In the genomic region with DNA sequence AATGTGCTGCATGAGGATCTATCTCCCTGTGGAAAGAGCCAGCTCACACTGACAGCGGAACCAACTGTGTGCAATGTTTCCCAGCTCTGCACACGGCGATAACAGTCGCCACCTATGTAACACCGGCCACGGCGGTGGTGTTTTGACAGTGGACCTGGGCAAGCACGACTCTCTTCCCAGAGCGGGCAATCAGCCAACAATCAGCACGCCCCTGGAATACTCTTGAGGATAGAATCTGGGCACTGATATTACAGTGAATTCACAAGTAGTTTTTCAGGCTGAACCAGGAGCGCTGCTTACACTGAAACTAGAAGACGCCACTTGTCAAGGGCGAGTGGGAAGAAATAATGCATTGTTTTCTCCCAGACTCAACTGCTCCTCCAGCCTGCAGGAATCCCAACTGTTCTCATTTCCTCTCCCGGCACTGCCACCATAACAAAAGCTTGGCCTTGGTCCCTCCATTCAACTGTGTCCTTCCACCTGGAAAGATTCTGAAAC, we compare ENCODE assay signal across 9 mouse cellular contexts.
DNase-seq lines count a peak whose midpoint lies in the region; ATAC-seq lines count a peak whose summit lies in the region.
"Had no signal": no experiment of that assay in that cellular context is flagged by ENCODE, and none has a peak within 500 bp of the region (broad histone marks: within the 10 kb centered on the region; RNA-seq: fewer than 3 reads in every experiment).

No protein-coding gene starts in this region.

- intact Hi-C loops in gastrocnemius, postnatal 14 days (cut with DNase I; ENCODE audit: low total_unique reads) = no loop called here
- intact Hi-C loops in gastrocnemius, postnatal 36 days (cut with DNase I) = no loop called here

- DNase-seq in gastrocnemius, postnatal 14 days = peak; percentile 14
- DNase-seq in gastrocnemius, postnatal 36 days = no peak
- DNase-seq in MN1 (ENCODE audit: low spot score) = peak; percentile 45

- peak overlapping the region; percentile 77; the same call in 1 of the 2 replicates for H3K27ac ChIP-seq in embryonic facial prominence, embryonic 13.5 days
- peak overlapping the region; percentile 60; the same call in 1 of the 2 replicates for H3K27ac ChIP-seq in intestine, embryonic 16.5 days (ENCODE audit: low read length)
- H3K27ac ChIP-seq in stomach, embryonic 14.5 days (ENCODE audit: low read length) = peak overlapping the region; percentile 55
- H3K27ac ChIP-seq: neural tube, embryonic 13.5 days had no signal

- WGBS in embryonic facial prominence, embryonic 13.5 days = 50% methylated on average over 14 of the region's 14 CpGs
- WGBS in intestine, embryonic 16.5 days = 43% methylated on average over 14 of the region's 14 CpGs
- 64% methylated on average over 14 of the region's 14 CpGs for WGBS in stomach, embryonic 14.5 days

- H3K36me3 ChIP-seq in embryonic facial prominence, embryonic 13.5 days = no peaks in the 10 kb centered on the region
- no peaks in the 10 kb centered on the region for H3K36me3 ChIP-seq in intestine, embryonic 16.5 days (ENCODE audit: control insufficient read depth, insufficient read depth, low read length)
- no peaks in the 10 kb centered on the region for H3K36me3 ChIP-seq in stomach, embryonic 14.5 days (ENCODE audit: control insufficient read depth, insufficient read depth, low read length)
- H3K36me3 ChIP-seq: neural tube, embryonic 13.5 days had no signal

- H3K4me3 ChIP-seq in embryonic facial prominence, embryonic 13.5 days = no peak overlapping the region
- no peak overlapping the region for H3K4me3 ChIP-seq in intestine, embryonic 16.5 days (ENCODE audit: low read length)
- H3K4me3 ChIP-seq in stomach, embryonic 14.5 days (ENCODE audit: low read depth, low read length) = no peak overlapping the region
- H3K4me3 ChIP-seq: neural tube, embryonic 13.5 days had no signal

- H3K4me2 ChIP-seq in embryonic facial prominence, embryonic 13.5 days = peak overlapping the region; percentile 27
- H3K4me2 ChIP-seq in intestine, embryonic 16.5 days (ENCODE audit: low read depth, low read length) = peak overlapping the region; percentile 32
- no peak overlapping the region for H3K4me2 ChIP-seq in stomach, embryonic 14.5 days (replicated peaks; ENCODE audit: low read depth, low read length)
- H3K4me2 ChIP-seq: neural tube, embryonic 13.5 days had no signal

- H3K27me3 ChIP-seq in embryonic facial prominence, embryonic 13.5 days = no peaks in the 10 kb centered on the region
- no peaks in the 10 kb centered on the region for H3K27me3 ChIP-seq in intestine, embryonic 16.5 days (replicated peaks; ENCODE audit: control insufficient read depth, insufficient read depth, low read length)
- H3K27me3 ChIP-seq in stomach, embryonic 14.5 days (ENCODE audit: control insufficient read depth, insufficient read depth, low read length) = no peaks in the 10 kb centered on the region
- H3K27me3 ChIP-seq: neural tube, embryonic 13.5 days had no signal

- no peak for ATAC-seq in embryonic facial prominence, embryonic 13.5 days (ENCODE audit: insufficient number of reproducible peaks, insufficient read depth, low FRiP score, low TSS enrichment, low read depth)
- 0 out of 2 replicates have a peak, but pooled peaks have one; percentile 15 for ATAC-seq in intestine, embryonic 16.5 days
- ATAC-seq in stomach, embryonic 14.5 days (ENCODE audit: insufficient number of reproducible peaks, insufficient read depth, low FRiP score, low read depth) = no peak
- no peak for ATAC-seq in granulocyte monocyte progenitor cell, adult 5-6 weeks (replicated peaks; ENCODE audit: poor library complexity, severe bottlenecking)
- ATAC-seq in megakaryocyte-erythroid progenitor cell, adult 5-6 weeks (replicated peaks; ENCODE audit: low FRiP score, low TSS enrichment, poor library complexity, severe bottlenecking) = no peak

- H3K9me3 ChIP-seq in embryonic facial prominence, embryonic 13.5 days = no peaks in the 10 kb centered on the region
- no peaks in the 10 kb centered on the region for H3K9me3 ChIP-seq in intestine, embryonic 16.5 days (ENCODE audit: control insufficient read depth, low read length)
- no peaks in the 10 kb centered on the region for H3K9me3 ChIP-seq in stomach, embryonic 14.5 days (ENCODE audit: control insufficient read depth, low read depth, low read length)
- H3K9me3 ChIP-seq: neural tube, embryonic 13.5 days had no signal

- peaks cover 49% of the 10 kb centered on the region for H3K4me1 ChIP-seq in embryonic facial prominence, embryonic 13.5 days
- peaks cover 42% of the 10 kb centered on the region for H3K4me1 ChIP-seq in intestine, embryonic 16.5 days (ENCODE audit: control insufficient read depth, insufficient read depth, low read length)
- H3K4me1 ChIP-seq in stomach, embryonic 14.5 days (ENCODE audit: control insufficient read depth, insufficient read depth, low read length) = peaks cover 23% of the 10 kb centered on the region

- H3K9ac ChIP-seq in embryonic facial prominence, embryonic 13.5 days = no peak overlapping the region
- H3K9ac ChIP-seq in intestine, embryonic 16.5 days (ENCODE audit: low read depth, low read length) = 0 out of 2 replicates have a peak overlapping the region, but pooled peaks have one; percentile 10
- H3K9ac ChIP-seq in stomach, embryonic 14.5 days (replicated peaks; ENCODE audit: low read depth, low read length) = no peak overlapping the region
- H3K9ac ChIP-seq: neural tube, embryonic 13.5 days had no signal

Comparison
In these comparisons a context has a peak if more than half of its experiments do, and no peak if none do; other contexts are left out.
1. DNase-seq: peak in gastrocnemius, postnatal 14 days (single experiment) and MN1 (single experiment); none in gastrocnemius, postnatal 36 days (0 of 2).
2. Peak in every context shown above with its lines, with median percentiles within 50 percentile points of each other: H3K27ac ChIP-seq.